Mouse (Mus musculus) erythroblast, embryonic 14.5 days (primary cell): ENCODE measurements around the gene Mapk3.
"Not testable (repeated sequence)": the region's sequence is repeated elsewhere in the genome, so short reads cannot be mapped to it uniquely, and the experiment has no call there.

Experiments used
- GATA1 ChIP-seq: IDR thresholded peaks from 2 replicates; pipeline ENCODE4 v1.6.1; 2012; ENCODE audit warnings: low read length, inconsistent platforms, mixed read lengths
- TAL1 ChIP-seq: IDR thresholded peaks from 3 replicates; pipeline ENCODE4 v1.6.1; 2012; ENCODE audit warnings: low read length, inconsistent platforms, mixed read lengths

DNA sequence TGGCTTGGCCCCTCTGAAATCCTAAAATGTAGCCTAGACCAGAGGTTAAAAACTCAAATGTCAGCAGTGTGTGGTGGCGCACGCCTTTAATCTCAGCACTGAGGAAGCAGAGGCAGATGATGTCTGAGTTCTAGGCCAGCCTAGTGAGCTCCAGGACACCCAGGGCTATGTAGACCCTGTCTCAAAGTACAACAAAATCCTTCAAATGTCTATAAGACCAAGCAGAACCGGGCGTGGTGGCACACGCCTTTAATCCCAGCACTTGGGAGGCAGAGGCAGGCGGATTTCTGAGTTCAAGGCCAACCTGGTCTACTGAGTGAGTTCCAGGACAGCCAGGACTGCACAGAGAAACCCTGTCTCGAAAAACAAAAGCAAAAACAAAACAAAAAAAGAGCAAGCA, 19.7 kb downstream of the Mapk3 start:
- not testable (repeated sequence) for TF ChIP-seq GATA1, TAL1
